Mouse (Mus musculus): ENCODE results near the gene Tor1aip1.
A peak's percentile ranks its signal among the peaks of the same experiment; 100 is the strongest.

GRCm38 (mm10) chr1:155972146-155973067 is 63.9 kb downstream of the Tor1aip1 start:
- no peak for TF ChIP-seq CTCF (conservative IDR thresholded peaks at IDR 0.05 in 1 of 2, IDR thresholded peaks at IDR 0.05 in 1 of 2; ENCODE audit: low read depth in 2 of 2, low read length in 2 of 2)
- TF ChIP-seq CHD1 (IDR thresholded peaks at IDR 0.05; ENCODE audit: low read depth, low read length) = 0 out of 2 replicates have a peak, but pooled peaks have one; percentile 13
- no peak for TF ChIP-seq TCF12 (IDR thresholded peaks at IDR 0.05; ENCODE audit: low read depth, low read length)
- no peak for TF ChIP-seq ETS1 (conservative IDR thresholded peaks at IDR 0.05; ENCODE audit: low read depth, low read length)
- TF ChIP-seq POLR2AphosphoS2 (IDR thresholded peaks at IDR 0.05; ENCODE audit: low read depth, low read length) = no peak
- TF ChIP-seq POLR2A (IDR thresholded peaks at IDR 0.05; ENCODE audit: low read depth, low read length) = no peak
- peak; percentile 47; the same call in 1 of the 2 replicates for TF ChIP-seq MXI1 (IDR thresholded peaks at IDR 0.05; ENCODE audit: low read depth, low read length)
- no peak for TF ChIP-seq EP300 (IDR thresholded peaks at IDR 0.05; ENCODE audit: low read length)
- TF ChIP-seq MAX (IDR thresholded peaks at IDR 0.05; ENCODE audit: low read length) = no peak
